Mouse (Mus musculus): ENCODE data around the gene Ctu1.

- TF ChIP-seq CTCF (IDR thresholded peaks at IDR 0.05; ENCODE audit: low read depth, low read length): no peak
- no peak for TF ChIP-seq POLR2A (IDR thresholded peaks at IDR 0.05; ENCODE audit: borderline replicate concordance, low read depth, low read length)
Observed at GRCm38 (mm10) chr7:43633940-43634339, 37.9 kb upstream of the Ctu1 start.

Data from bone marrow macrophage, adult 2 months (primary cell).